Mouse (Mus musculus): ENCODE measurements around the gene Ankrd33b. TPM values are rescaled to one million over a fixed set of nuclear protein-coding genes. Genes with fewer than 3 reads are reported as not detected.

The Ankrd33b gene
- polyA plus RNA-seq, 1 experiment from 2014 or later, result 0.28 TPM

DNA sequence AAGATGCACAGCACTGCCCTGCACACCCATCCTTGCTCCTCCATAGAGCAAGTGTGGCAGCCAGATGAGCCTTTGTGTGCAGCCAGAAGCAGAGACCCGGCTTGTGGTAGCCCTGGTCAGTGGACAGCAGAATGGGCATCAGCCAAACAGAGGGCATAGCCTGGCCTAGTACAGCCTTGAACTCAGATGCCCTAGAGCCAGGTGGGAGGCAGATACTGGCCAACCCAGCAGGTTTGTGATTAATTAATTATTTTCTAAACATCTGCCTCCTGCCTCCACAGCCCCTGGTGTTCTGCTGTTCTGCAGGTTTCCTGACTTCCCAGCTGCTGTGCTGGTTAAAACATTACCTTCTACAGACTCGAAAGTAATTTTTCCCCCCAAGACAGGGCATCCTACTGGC lies 88.4 kb downstream of the Ankrd33b start:
- Histone ChIP-seq H3K4me2 (no peak overlapping the region), H3K36me3 (peaks cover 7% of the 10 kb centered on the region; the same call in 1 of the 2 replicates), H3K27ac (no peak overlapping the region), H3K4me1 (replicated peaks) (peaks cover 28% of the 10 kb centered on the region), H3K9ac (no peak overlapping the region), H3K4me3 (replicated peaks) (no peak overlapping the region), H3K9me3 (replicated peaks) (no peaks in the 10 kb centered on the region), H3K27me3 (no peaks in the 10 kb centered on the region)
- DNase-seq (no peak), ATAC-seq (ENCODE audit: low read depth) (no peak)
- WGBS (ENCODE audit: insufficient replicate concordance), result 68% methylated on average over 2 of the region's 2 CpGs

DNA sequence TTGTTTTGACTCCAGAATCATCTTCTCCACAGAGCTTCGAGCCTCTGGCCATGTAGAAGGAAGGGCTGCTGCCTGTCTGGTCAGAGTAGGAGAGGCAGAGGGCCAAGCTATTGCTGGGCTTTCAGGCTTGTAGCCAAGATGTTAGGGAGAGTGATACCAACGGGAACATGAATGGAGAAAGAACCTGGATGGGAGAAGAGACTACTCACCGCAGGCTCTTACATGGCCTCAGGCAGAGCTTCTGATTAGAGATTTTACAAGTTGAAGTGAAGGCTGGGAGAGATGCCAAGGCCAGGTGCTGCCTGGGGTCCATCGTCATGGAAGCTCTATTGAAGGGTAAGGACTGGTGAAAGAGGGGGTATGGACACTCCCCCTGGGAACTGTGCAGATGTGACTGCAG lies 89.4 kb downstream of the Ankrd33b start:
- WGBS (ENCODE audit: insufficient replicate concordance), result 62% methylated on average over 4 of the region's 4 CpGs
- ATAC-seq (ENCODE audit: low read depth) (no peak), DNase-seq (no peak)
- Histone ChIP-seq H3K9me3 (replicated peaks) (no peaks in the 10 kb centered on the region), H3K4me3 (replicated peaks) (no peak overlapping the region), H3K36me3 (peaks cover 14% of the 10 kb centered on the region), H3K4me1 (replicated peaks) (peaks cover 37% of the 10 kb centered on the region), H3K27me3 (no peaks in the 10 kb centered on the region), H3K4me2 (no peak overlapping the region), H3K27ac (no peak overlapping the region), H3K9ac (no peak overlapping the region)

DNA sequence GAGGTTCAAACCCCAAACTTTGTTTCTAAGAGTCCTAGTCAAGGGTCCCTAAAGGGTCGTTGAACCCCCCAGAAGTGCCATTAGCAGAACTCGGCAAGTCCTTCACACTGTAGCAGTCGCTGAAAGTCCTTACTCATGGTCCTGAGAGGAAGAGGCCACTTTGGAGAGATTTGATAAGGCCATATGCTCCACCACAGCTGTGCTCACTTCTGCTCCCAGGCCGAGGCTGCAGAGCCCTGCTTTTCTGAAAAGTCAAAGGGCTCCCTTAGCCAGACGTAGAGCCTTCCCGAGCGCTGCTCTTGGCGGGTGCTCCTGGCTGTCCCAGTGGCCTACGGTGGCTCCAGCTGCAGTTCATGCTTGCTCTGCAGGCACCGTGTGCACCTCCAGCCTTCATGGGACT lies 94.0 kb downstream of the Ankrd33b start:
- 11% methylated on average over 10 of the region's 10 CpGs for WGBS (ENCODE audit: insufficient replicate concordance)
- no peak overlapping the region for H3K4me3 ChIP-seq (replicated peaks)
- H3K36me3 ChIP-seq, result peaks cover 18% of the 10 kb centered on the region
- ATAC-seq (ENCODE audit: low read depth) (peak; percentile 62; the same call in 1 of the 2 replicates), DNase-seq (no peak)
- no peaks in the 10 kb centered on the region for H3K9me3 ChIP-seq (replicated peaks)
- no peak overlapping the region for H3K4me2 ChIP-seq
- H3K27me3 ChIP-seq, result no peaks in the 10 kb centered on the region
- H3K9ac ChIP-seq, result no peak overlapping the region
- no peak overlapping the region for H3K27ac ChIP-seq
- peaks cover 10% of the 10 kb centered on the region for H3K4me1 ChIP-seq (replicated peaks)

DNA sequence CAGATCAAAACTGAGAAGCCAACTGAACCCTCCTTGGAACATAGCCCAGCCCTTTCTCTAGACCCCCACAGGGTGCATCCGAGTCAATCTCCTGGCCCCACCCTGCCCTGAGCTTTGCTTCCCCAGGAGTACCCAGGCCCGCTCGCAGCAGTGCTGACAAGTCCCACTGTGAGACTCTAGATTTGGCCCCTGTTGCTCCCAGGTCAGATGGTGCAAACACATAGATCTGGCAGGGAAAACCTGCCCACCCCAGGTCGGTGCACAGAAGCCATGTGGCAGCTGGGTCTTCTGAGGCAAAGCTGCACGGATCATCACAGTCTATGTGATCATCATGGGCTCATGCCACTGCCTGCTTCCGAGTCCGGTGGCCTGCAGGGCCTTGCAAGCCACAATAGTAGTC lies 94.8 kb downstream of the Ankrd33b start:
- no peak overlapping the region for H3K27ac ChIP-seq
- peaks cover 10% of the 10 kb centered on the region for H3K4me1 ChIP-seq (replicated peaks)
- H3K9me3 ChIP-seq (replicated peaks), result no peaks in the 10 kb centered on the region
- no peak for DNase-seq
- H3K27me3 ChIP-seq, result no peaks in the 10 kb centered on the region
- WGBS (ENCODE audit: insufficient replicate concordance), result 76% methylated on average over 7 of the region's 7 CpGs
- peaks cover 18% of the 10 kb centered on the region for H3K36me3 ChIP-seq
- H3K4me3 ChIP-seq (replicated peaks), result no peak overlapping the region
- no peak overlapping the region for H3K4me2 ChIP-seq
- no peak for ATAC-seq (ENCODE audit: low read depth)
- H3K9ac ChIP-seq, result no peak overlapping the region

DNA sequence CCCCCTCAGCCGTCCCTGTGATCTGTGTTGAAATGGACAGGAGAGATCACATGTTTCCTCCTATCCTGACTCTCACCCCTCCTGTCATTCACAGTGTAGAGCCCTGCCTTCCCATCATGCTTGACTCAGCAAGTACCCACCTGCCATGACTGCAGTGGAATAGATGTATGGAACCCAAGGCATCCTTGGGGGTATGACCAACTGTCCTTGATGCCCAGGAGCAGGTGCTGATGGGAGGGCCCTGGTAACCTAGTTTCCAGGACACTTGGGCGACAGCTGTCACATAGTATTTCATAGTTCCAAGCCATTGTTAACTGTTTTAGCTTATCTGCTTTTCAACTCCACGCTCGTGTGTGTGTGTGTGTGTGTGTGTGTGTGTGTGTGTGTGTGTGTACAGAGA lies 98.0 kb downstream of the Ankrd33b start:
- no peak overlapping the region for H3K4me3 ChIP-seq (replicated peaks)
- H3K4me1 ChIP-seq (replicated peaks), result peaks cover 10% of the 10 kb centered on the region
- H3K27me3 ChIP-seq, result no peaks in the 10 kb centered on the region
- no peak overlapping the region for H3K9ac ChIP-seq
- 49% methylated on average over 4 of the region's 4 CpGs for WGBS (ENCODE audit: insufficient replicate concordance)
- DNase-seq, result no peak
- H3K9me3 ChIP-seq (replicated peaks), result no peaks in the 10 kb centered on the region
- peaks cover 16% of the 10 kb centered on the region for H3K36me3 ChIP-seq
- no peak overlapping the region for H3K4me2 ChIP-seq
- no peak for ATAC-seq (ENCODE audit: low read depth)
- no peak overlapping the region for H3K27ac ChIP-seq

DNA sequence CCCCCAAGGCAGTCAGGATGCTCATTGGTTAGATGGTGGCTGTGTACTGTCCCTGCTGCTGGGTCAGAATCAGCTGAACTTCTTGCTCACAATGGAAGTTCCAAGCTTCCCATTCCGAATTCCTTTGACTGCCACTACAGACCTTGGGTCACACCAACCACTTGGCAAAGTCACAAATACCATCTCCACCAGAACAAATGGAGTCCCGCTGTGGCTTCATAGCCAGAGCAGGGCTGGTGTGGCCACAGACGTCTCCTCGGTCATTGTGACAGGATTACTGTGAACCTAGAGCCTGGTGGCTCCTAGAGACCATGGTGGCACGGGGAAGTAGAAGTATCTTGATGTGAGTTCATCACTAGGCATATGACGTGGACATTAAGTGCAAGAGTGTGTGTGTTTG lies 99.4 kb downstream of the Ankrd33b start:
- WGBS (ENCODE audit: insufficient replicate concordance), result 67% methylated on average over 6 of the region's 6 CpGs
- Histone ChIP-seq H3K9ac (no peak overlapping the region), H3K4me3 (replicated peaks) (no peak overlapping the region), H3K27me3 (no peaks in the 10 kb centered on the region), H3K9me3 (replicated peaks) (no peaks in the 10 kb centered on the region), H3K27ac (no peak overlapping the region), H3K4me1 (replicated peaks) (peaks cover 4% of the 10 kb centered on the region; the same call in 1 of the 2 replicates), H3K4me2 (no peak overlapping the region), H3K36me3 (peaks cover 5% of the 10 kb centered on the region; the same call in 1 of the 2 replicates)
- no peak for DNase-seq
- no peak for ATAC-seq (ENCODE audit: low read depth)

DNA sequence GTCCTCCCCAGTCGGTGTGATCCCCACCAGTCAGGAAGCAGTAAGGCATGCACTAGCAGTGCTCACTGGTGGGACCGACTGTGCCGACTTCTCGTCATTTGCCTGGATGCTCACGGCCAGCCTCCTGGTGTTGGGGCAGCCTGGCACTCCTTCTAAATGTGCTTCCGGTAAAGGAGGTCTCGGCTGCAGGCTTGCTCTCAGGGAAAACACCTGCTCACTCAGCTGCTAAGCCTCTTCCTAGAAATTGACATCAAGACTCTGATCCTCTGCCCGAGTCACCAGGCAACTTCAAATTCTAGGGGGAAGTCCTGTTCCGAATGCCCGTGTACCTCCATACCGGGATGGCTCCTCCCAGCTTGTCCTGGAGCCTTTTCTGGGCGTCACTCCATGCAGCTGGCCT lies 101.7 kb downstream of the Ankrd33b start:
- 80% methylated on average over 12 of the region's 12 CpGs for WGBS (ENCODE audit: insufficient replicate concordance)

DNA sequence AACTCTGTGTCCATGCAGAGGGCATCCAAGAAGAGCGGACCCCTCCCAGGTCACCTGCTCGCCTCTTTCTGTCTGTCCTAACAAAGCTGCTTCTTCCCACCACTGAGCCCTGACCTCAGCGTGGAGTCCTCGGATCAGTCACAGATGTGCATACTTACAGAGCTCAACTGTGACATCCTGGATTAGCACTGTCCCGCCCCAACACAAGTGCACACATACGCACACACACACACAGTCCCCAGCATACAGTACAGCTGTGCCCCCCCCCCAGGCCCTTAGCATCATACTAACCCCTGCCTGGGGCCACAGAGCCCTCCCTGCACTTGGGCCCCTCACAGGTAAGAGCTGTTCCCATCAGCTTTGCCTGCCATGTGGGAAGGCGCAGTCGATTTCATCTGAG lies 102.1 kb downstream of the Ankrd33b start:
- ATAC-seq (ENCODE audit: low read depth) (no peak), DNase-seq (no peak)
- Histone ChIP-seq H3K9me3 (replicated peaks) (no peaks in the 10 kb centered on the region), H3K36me3 (no peaks in the 10 kb centered on the region), H3K4me2 (no peak overlapping the region), H3K4me3 (replicated peaks) (no peak overlapping the region), H3K4me1 (replicated peaks) (peaks cover 7% of the 10 kb centered on the region; the same call in 1 of the 2 replicates), H3K9ac (no peak overlapping the region), H3K27me3 (no peaks in the 10 kb centered on the region), H3K27ac (no peak overlapping the region)
- 75% methylated on average over 8 of the region's 8 CpGs for WGBS (ENCODE audit: insufficient replicate concordance)

More for the DNA sequence above, 101.7 kb downstream of the Ankrd33b start:
- no peak overlapping the region for H3K27ac ChIP-seq
- H3K4me2 ChIP-seq, result no peak overlapping the region
- no peak for DNase-seq
- no peak overlapping the region for H3K4me3 ChIP-seq (replicated peaks)
- H3K4me1 ChIP-seq (replicated peaks), result peaks cover 7% of the 10 kb centered on the region; the same call in 1 of the 2 replicates
- H3K36me3 ChIP-seq, result no peaks in the 10 kb centered on the region
- no peak for ATAC-seq (ENCODE audit: low read depth)
- H3K27me3 ChIP-seq, result no peaks in the 10 kb centered on the region
- no peaks in the 10 kb centered on the region for H3K9me3 ChIP-seq (replicated peaks)
- H3K9ac ChIP-seq, result no peak overlapping the region

DNA sequence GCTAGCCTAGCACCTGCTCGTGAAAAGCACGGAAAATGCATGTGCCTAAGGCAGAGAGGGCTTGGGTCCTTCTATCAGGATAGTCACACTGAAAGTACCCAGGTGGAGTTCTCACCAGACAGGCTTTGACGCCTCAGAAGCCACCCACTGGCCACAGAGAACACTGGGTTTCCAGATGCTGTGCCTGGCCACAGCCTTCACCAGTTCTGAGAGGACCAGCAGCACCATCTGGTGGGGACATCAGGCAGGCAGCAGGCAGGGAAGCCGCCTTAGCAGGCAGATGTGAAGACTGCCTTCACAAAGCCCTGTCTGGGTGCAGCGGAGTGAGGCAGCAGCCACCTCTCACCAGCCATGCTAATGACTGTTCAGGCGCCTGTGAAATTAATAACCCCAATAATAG lies 102.7 kb downstream of the Ankrd33b start:
- Histone ChIP-seq H3K4me1 (replicated peaks) (peaks cover 7% of the 10 kb centered on the region; the same call in 1 of the 2 replicates), H3K36me3 (no peaks in the 10 kb centered on the region), H3K4me3 (replicated peaks) (no peak overlapping the region), H3K4me2 (no peak overlapping the region), H3K9ac (no peak overlapping the region), H3K27me3 (no peaks in the 10 kb centered on the region), H3K27ac (no peak overlapping the region), H3K9me3 (replicated peaks) (no peaks in the 10 kb centered on the region)
- peak; percentile 13 for DNase-seq
- ATAC-seq (ENCODE audit: low read depth), result peak; percentile 55; the same call in 1 of the 2 replicates
- WGBS (ENCODE audit: insufficient replicate concordance), result 33% methylated on average over 6 of the region's 6 CpGs

DNA sequence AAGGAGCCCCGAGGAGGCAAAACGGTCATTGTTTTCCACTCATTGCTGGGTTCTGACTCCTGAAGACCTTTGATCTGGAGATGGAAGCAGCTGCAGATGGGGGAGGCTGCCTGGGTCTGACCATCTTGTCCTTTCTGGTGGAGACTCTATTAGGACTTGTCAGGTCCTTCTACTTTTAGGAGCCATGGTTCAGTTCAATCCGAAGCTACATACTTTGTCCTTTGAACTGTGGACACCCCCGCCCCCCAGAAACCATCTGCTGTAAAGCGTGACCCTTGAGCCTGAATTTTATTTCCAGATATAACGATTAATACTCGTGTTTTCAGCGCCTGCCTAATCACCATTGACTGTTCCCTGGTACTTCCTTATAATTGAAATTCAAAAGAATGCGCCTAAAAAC lies 105.2 kb downstream of the Ankrd33b start:
- Histone ChIP-seq H3K4me3 (replicated peaks) (no peak overlapping the region), H3K4me2 (no peak overlapping the region), H3K9ac (no peak overlapping the region), H3K36me3 (no peaks in the 10 kb centered on the region), H3K27me3 (no peaks in the 10 kb centered on the region), H3K4me1 (replicated peaks) (peaks cover 13% of the 10 kb centered on the region; the same call in 1 of the 2 replicates), H3K9me3 (replicated peaks) (no peaks in the 10 kb centered on the region), H3K27ac (no peak overlapping the region)
- 61% methylated on average over 9 of the region's 9 CpGs for WGBS (ENCODE audit: insufficient replicate concordance)
- ATAC-seq (ENCODE audit: low read depth) (no peak), DNase-seq (no peak)

DNA sequence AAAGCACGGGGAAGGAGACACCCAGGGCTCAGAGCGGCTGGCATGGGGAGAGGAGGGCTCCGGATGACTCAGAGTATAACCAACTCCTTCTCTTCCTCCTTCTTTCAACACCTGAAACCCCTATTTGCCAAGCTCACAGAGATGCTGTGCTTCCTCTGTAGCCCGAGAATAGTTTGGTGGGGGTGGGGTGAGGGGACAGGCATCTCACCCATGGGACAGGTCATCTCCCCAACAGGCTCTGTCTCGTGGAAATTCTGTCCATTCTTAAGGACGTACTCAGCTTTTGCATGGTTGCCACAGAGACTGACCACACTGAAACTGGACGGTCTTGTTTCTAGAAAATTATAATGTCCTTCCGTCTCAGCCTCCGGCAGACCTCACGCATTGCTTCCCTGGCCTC lies 106.4 kb downstream of the Ankrd33b start:
- Histone ChIP-seq H3K4me2 (no peak overlapping the region), H3K9ac (no peak overlapping the region), H3K27me3 (no peaks in the 10 kb centered on the region), H3K4me1 (replicated peaks) (peaks cover 15% of the 10 kb centered on the region; the same call in 1 of the 2 replicates), H3K27ac (no peak overlapping the region), H3K36me3 (no peaks in the 10 kb centered on the region), H3K9me3 (replicated peaks) (no peaks in the 10 kb centered on the region), H3K4me3 (replicated peaks) (no peak overlapping the region)
- ATAC-seq (ENCODE audit: low read depth) (no peak), DNase-seq (no peak)
- WGBS (ENCODE audit: insufficient replicate concordance), result 74% methylated on average over 10 of the region's 10 CpGs

DNA sequence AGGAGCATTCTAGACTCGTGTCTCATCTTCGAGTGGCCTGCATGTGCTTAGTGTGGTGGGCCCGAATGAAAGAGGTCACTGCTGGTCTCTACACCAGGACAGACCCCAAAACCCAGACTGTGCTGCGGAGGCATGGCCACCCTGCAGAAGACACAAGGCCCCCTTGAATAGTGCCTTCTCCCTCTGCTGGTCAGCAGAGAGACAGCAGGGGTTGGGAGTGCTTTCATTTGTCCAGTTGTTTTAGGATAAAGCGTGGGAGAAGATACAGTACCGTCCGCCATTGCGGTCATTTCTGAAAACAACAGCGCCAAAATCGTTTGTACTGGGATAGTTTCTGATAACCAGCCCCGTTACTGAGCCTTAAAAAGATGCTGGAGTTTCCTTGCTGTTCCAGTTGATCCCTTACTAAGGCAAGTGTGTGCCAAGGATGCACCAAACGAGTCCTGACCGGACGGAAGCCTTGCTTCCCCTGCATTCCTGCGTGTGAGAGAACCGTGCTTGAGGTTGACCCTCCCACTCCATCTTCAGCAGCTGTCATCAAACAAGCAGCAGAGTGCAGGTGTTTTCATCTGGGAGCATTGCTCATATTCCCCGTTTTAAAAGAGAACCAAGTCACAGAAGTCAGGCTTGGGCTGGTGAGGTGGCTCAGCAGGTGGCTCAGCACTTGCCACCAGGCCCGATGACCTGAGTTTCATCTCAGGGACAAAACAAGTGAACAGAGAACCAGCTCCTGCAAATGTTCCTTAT lies 108.7 kb downstream of the Ankrd33b start:
- no peaks in the 10 kb centered on the region for H3K36me3 ChIP-seq
- peaks cover 12% of the 10 kb centered on the region; the same call in 1 of the 2 replicates for H3K4me1 ChIP-seq (replicated peaks)
- no peak overlapping the region for H3K4me3 ChIP-seq (replicated peaks)
- H3K27ac ChIP-seq, result no peak overlapping the region
- no peak overlapping the region for H3K4me2 ChIP-seq
- H3K9me3 ChIP-seq (replicated peaks), result no peaks in the 10 kb centered on the region
- no peak overlapping the region for H3K9ac ChIP-seq
- 77% methylated on average over 18 of the region's 18 CpGs for WGBS (ENCODE audit: insufficient replicate concordance)
- DNase-seq (no peak), ATAC-seq (ENCODE audit: low read depth) (no peak)
- no peaks in the 10 kb centered on the region for H3K27me3 ChIP-seq
